Mouse (Mus musculus) CH12.LX (cell line): Measurements from ENCODE around the gene Pced1b.

Experiments used
- BHLHE40 ChIP-seq: IDR thresholded peaks from 2 replicates; pipeline ENCODE4 v1.6.1; 2011; ENCODE audit warnings: mild to moderate bottlenecking, low read depth, low read length, improper control_type of control experiment
- CHD2 ChIP-seq: IDR thresholded peaks from 2 replicates; pipeline ENCODE4 v1.6.1; 2011; ENCODE audit warnings: low read length, improper control_type of control experiment
- CTCF ChIP-seq, 2 experiments: IDR thresholded peaks in 1 of 2; conservative IDR thresholded peaks in 1 of 2; 2 replicates each; pipeline ENCODE4 v1.5.1; 2011 to 2012; ENCODE audit warnings: low read depth in 2 of 2, low read length in 2 of 2, improper control_type of control experiment in 1 of 2, inconsistent platforms in 1 of 2, mild to moderate bottlenecking in 1 of 2, moderate library complexity in 1 of 2
- ELF1 ChIP-seq: IDR thresholded peaks from 2 replicates; pipeline ENCODE4 v1.6.1; 2014; ENCODE audit warnings: low read depth, mild to moderate bottlenecking, inconsistent platforms, low read length, improper control_type of control experiment
- EP300 ChIP-seq: IDR thresholded peaks from 2 replicates; pipeline ENCODE4 v1.6.1; 2011; ENCODE audit warnings: low read length, improper control_type of control experiment
- HCFC1 ChIP-seq: IDR thresholded peaks from 2 replicates; pipeline ENCODE4 v1.6.1; 2012; ENCODE audit warnings: low read depth, mild to moderate bottlenecking, inconsistent platforms, low read length, improper control_type of control experiment
- MAX ChIP-seq: IDR thresholded peaks from 2 replicates; pipeline ENCODE4 v1.6.1; 2011; ENCODE audit warnings: low read length, improper control_type of control experiment
- NELFE ChIP-seq: IDR thresholded peaks from 2 replicates; pipeline ENCODE4 v1.6.1; 2011; ENCODE audit warnings: low read depth, low read length, improper control_type of control experiment
- NRF1 ChIP-seq: IDR thresholded peaks from 2 replicates; pipeline ENCODE4 v1.6.1; 2014; ENCODE audit warnings: low read depth, mild to moderate bottlenecking, inconsistent platforms, low read length, improper control_type of control experiment, moderate library complexity
- POLR2A ChIP-seq: IDR thresholded peaks from 2 replicates; pipeline ENCODE4 v1.6.1; 2011; ENCODE audit warnings: low read depth, mild to moderate bottlenecking, improper control_type of control experiment, low read length
- TBP ChIP-seq: conservative IDR thresholded peaks from 2 replicates; pipeline ENCODE4 v1.6.1; 2011; ENCODE audit warnings: low read depth, low read length, improper control_type of control experiment
- USF1 ChIP-seq: IDR thresholded peaks from 2 replicates; pipeline ENCODE4 v1.6.1; 2014; ENCODE audit warnings: low read depth, mild to moderate bottlenecking, inconsistent platforms, low read length, improper control_type of control experiment
- ZNF384 ChIP-seq: IDR thresholded peaks from 2 replicates; pipeline ENCODE4 v1.6.1; 2012; ENCODE audit warnings: low read depth, low read length, improper control_type of control experiment, inconsistent platforms

DNA sequence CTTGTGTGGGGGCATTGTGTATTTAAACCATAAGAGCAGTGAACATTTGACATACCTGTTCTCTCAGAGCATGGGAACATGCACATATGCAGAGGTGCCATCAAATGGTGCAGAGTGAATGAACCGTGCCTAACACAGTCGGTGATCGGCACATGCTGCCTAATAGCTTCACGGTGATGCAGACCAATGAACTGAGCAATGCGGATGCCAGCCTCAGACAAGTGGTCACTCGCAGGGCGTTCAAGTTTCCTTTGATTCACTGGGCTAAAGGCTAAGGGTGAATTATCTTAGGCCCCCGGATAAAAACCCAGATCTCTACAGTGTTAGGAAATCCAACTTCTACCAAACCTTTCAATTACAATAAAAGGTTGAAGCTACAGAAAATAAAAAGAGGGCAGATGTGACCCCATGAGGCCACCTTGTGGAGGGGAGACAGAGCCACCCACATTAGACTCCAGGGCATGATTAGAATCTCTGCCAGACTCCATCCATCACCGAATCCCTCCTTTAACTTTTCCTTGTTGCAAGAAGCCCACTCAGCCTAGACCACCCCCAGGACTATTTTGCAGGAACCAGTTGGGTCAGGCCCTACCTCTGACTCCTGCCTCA is 31.5 kb downstream of the Pced1b start:
- TF ChIP-seq ZNF384 = no peak
- TF ChIP-seq ELF1 = no peak
- TF ChIP-seq MAX = no peak
- TF ChIP-seq CTCF (conservative IDR thresholded peaks at IDR 0.05 in 1 of 2, IDR thresholded peaks at IDR 0.05 in 1 of 2; ENCODE audit: low read depth in 2 of 2, low read length in 2 of 2) = peak in 1 of 2 experiments; percentile 58; a peak in 2 of 4 replicates
- no peak for TF ChIP-seq EP300
- no peak for TF ChIP-seq CHD2
- no peak for TF ChIP-seq HCFC1
- no peak for TF ChIP-seq BHLHE40
- TF ChIP-seq TBP = no peak
- TF ChIP-seq POLR2A = no peak
- TF ChIP-seq NRF1 = no peak
- no peak for TF ChIP-seq USF1
- no peak for TF ChIP-seq NELFE
